Mouse (Mus musculus): ENCODE data around the gene Pum2.
"Not testable (repeated sequence)": the region's sequence is repeated elsewhere in the genome, so short reads cannot be mapped to it uniquely, and the experiment has no call there.

The Pum2 gene

DNA sequence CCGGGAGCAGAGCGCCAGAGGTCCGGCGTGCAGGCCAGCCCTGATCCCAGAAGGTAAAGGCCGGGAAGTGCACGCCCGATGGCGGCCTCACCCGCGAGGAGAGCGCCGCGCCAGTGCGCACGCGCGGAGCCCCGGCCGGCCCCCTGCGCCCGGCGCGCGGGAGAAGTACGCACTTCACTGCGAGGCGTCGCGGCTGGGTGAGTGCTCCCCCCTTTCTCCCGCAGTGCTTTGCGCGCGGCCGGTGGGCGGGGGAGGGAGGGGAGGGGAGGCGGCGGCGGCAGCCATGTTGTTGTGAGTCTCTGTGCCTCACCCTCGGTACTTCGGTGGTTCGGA, at the start of gene Pum2:
TSS of gene Pum2 (plus strand) at position 161 of the 333 bp plus-strand sequence.
- DNase-seq: peak; percentile 93

DNA sequence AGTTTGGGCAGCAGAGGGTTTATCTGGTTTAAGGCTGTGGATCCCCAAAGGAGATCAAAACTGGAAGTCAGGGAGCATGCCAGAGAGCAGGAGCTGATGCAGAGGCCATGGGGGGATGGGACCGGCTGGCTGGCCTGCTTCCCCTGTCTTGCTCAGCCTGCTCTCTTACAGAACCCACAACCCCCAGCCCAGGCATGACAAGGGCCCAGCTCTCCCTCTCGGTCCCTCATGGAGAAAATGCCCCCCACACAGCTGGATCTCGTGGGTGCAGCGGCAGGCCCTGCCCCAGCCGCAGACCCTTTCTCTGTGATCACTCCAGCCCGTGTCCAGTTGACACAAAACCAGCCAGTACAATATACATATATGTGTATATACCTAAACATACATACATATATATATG, 44.4 kb upstream of the Pum2 start:
- no peak for DNase-seq

DNA sequence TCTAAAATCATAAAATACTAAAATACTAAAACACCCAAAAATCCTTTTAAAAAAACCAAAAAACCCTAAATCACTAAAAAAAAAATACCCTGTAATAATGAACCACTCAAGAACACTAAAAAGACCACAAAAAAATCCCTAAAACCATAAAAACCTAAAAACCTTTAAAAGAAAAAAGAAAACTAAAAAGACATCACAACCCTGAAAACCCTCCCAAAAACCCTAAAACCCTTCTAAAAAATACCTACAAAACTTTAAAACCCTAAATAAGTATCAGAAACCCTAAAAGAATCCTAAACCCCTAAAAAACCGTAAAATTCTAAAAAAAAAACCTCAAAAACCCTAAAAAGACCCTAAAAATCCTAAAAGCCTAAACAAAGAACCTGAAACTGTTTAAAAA, 42.2 kb upstream of the Pum2 start:
- no peak for DNase-seq

DNA sequence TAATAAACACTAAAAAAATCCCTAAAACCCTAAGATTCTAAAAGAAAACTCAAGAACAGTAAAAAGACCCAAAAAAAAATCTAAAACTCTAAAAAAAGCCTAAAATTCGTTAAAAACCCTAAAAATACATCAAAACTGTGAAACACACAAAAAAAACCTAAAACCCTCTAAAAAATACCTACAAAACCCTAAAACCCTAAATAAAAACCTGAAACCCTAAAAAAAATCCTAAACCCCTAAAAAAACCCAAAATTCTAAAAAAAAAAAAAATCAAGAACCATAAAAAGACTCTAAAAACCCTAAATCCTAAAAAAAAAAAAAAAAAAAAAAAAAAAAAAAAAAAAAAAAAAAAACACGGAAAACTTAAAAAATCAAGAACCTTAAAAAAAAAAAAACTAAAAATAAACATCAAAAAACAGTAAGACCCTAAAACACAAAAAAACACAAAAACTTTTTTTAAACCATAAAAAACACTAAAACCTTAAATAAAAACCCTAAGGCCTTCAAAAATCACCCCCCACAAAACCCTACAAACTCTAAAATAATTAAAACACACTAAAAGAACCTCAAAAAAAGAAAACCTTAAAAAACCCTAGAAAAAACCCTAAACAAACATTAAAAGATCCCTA, 41.1 kb upstream of the Pum2 start:
- DNase-seq: no peak

DNA sequence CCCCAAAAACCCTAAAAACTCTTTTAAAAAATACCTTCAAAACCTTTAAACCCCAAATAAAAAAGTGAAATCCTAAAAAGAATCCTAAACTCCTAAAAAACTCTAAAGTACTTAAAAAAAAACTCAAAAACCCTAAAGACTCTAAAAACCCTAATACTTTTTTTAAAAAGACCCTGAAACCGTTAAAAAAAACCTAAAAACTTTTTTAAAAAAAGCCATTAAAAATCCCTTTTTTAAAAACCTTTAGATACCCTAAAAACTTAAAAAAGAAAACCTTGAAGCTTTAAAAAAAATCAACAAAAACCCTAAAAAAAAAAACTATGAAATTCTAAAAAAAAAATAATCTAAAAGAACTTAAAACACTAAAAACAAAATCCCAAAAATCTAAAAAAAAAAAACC, 39.6 kb upstream of the Pum2 start:
- DNase-seq: no peak

DNA sequence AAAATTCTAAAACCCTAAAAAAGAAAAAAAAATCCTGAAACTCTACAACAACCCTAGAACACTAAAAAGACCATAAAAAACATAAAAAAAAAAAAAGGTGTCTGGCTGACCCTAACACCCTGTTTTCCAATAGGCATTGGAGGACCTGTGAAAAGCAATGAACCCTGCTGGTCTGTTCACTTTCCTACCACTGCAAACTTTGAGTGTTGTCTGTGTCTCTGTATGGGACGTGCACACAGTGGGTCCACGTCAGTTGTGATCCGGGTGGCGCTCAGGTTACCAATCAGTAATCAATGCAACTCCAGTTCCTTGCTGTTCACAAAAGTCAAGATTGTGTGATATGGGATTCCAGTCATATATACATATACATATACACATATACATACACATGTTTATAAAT, 38.4 kb upstream of the Pum2 start:
- no peak for DNase-seq

DNA sequence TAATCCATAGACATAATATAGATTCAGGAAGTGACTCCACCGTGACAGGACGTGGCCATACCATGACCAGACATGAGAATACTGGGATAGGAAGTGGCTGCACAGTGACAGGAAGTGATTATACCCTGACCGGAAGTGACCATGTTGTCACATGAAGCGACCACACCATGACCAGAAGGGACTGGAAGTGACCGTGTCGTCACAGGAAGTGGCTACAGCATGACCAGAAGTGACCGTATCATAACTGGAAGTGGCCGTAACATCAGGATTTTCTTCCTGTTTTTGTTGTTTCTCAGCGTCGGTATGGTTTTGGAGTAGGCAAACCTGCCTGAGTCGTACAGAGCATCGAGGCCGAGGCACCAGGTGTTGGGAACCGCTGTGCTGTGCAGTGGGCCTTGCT, 37.0 kb upstream of the Pum2 start:
- DNase-seq: no peak

DNA sequence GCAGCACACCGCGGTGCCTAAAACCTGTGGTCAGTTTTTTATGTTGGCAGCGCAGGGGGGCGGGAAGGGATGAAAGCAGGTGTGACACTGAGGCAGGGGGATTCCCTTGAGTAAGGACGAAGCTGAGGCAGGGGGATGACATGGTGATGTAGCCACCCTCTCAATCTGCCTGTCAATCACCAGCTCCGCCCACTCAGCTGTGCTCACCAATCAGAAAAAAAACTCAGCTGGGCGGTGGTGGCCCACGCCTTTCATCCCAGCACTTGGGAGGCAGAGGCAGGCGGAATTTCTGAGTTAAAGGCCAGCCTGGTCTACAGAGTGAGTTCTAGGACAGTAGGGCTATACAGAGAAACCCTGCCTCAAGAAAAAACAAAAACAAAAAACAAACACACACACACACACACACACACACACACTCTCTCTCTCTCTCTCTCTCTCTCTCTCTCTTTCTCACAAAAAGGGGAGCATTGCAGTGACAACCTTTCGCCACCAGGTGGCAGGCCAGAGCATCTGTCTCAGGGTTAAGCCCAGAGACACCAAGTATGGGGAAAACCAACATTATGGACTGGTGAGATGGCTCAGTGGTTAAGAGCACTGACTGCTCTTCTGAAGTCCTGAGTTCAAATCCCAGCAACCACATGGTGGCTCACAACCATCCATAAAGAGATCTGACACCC, 35.4 kb upstream of the Pum2 start:
- peak; percentile 83 for DNase-seq

DNA sequence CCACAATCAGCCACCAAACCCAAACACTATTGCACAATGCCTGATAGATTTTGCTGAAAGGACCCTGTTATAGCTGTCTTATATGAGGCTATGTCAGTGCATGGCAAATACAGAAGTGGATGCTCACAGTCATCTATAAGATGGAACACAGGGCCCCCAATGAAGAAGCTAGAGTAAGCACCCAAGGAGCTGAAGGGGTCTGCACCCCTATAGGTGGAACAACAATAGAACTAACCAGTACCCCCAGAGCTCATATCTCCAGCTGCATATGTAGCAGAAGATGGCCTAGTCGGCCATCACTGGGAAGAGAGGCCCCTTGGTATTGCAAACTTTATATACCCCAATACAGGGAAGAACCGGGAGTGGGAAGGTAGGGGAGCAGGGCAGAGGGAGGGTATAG, 33.7 kb upstream of the Pum2 start:
- DNase-seq: not testable (repeated sequence)

DNA sequence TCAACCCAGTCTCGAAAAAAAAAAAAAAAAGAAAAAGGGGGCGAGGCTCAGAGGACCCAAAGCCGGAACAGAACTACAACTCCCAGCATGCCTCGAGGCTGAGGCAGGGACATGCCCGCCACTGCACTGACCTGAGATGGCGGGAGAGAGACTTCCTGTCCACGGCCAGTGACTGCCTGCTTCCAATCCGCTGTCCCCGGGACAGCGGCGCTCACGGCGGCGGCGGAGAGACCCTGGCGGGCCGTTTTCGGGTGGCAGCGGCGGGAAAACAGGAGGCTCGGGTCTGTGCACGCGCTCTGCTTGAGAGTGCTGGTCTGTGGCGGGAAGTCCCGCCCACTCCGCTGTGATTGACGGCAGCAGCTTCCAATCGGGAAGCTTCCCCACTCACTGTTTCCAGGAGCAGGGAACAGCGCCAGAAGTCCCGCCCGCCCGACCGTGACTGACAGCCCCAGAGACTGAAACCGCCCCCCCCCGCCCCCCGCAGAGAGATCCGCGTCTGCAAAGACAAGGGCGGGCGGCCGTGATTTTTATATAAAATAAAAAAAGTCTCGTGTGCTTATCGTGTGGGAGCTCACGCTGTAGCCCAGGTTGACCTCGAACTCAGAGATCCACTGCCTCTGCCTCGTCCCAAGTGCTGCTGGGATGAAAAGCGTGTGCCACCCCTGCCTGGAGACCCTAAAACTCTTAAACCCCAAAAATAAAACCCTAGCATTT, 33.1 kb upstream of the Pum2 start:
- DNase-seq: peak; percentile 99

DNA sequence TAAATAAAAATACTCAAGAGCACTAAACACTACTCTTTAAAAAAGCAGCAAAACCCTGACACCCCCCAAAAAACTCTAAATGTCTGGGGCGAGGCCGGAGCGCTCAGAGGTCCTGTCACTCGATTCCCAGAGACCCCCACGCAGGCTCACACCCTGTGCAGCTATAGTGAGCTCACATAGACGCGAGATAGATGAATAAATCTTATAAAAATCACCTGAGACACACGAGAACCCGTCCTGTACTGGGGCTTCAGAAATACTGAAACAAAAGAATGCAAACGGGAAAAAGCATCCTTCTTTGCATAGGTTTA, 32.6 kb upstream of the Pum2 start:
- no peak for DNase-seq

DNA sequence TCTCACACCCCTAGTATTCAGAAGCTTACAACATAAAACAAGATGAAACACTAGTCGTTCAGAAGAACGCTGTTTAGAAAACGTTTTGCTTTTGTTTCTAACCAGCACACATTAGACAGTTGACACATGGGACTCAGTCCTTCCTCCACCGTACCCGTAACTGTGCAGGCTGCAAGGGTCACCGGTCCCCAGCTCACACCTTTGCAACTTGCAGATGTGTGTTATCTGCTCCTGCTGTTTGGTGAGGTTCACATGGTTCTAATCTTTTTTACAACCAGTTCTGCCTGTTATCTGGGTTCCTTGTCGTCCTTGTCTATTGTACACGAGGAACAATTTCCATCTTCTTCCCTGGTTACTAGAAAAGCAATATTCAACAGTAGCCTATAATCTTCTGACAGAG, 25.7 kb upstream of the Pum2 start:
- DNase-seq: not testable (repeated sequence)

DNA sequence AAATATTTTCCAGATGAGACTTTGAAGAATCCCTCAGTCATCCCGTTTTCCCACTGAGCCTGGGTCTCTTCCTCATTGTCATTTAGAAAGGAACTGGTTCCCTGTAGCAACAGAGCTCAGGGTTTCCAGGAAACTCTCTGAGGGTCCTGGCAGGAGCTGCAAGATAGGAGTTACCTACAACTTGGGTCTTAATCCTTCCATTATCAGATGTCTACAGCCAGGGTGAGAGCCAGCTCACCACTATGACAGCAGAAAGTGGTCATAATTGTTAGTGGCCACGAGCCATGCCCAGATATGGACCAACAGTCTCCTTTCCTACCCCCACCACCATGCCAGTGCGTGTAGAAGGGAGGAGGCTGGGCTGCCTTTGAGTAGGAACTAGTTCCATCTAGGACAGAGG, 23.9 kb upstream of the Pum2 start:
- not testable (repeated sequence) for DNase-seq

DNA sequence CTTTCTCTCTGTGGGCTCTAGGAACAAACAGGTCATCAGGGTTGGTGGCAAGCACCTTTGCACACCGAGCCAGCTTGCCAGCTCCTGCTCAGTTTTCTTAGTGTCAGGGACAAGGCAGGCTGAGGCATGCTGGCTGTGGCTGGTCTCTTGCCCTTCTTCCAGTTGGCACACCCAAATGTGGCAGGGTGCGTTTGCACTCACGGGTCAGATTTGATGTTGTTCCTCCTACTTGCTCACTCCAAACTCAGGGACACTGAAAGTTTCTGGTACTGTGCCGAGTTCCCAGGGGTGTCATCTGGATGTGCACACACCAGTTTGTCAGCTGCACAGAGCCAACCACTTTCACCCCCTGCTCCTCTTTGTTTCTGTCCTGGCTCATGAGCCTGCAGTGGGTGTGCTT, 17.3 kb upstream of the Pum2 start:
- no peak for DNase-seq

DNA sequence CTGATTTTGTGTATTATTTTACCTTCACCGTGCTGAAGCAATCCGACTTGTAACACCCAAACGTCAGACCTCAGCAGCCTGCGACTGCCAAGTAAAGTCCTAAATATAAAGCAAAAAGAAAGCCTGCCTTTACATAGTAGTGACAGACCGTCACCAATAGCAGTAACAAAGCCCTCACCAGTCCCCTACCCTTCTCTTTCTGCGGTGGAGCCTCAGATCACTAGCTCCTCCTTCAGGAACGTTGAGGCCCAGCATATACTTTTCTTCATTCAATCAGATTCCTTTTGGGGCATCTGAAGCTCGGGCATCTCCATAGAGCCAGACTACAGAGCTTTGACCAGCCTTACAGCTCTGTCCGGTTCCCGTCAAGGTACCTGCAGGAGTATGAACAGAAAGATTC, 16.8 kb upstream of the Pum2 start:
- no peak for DNase-seq

DNA sequence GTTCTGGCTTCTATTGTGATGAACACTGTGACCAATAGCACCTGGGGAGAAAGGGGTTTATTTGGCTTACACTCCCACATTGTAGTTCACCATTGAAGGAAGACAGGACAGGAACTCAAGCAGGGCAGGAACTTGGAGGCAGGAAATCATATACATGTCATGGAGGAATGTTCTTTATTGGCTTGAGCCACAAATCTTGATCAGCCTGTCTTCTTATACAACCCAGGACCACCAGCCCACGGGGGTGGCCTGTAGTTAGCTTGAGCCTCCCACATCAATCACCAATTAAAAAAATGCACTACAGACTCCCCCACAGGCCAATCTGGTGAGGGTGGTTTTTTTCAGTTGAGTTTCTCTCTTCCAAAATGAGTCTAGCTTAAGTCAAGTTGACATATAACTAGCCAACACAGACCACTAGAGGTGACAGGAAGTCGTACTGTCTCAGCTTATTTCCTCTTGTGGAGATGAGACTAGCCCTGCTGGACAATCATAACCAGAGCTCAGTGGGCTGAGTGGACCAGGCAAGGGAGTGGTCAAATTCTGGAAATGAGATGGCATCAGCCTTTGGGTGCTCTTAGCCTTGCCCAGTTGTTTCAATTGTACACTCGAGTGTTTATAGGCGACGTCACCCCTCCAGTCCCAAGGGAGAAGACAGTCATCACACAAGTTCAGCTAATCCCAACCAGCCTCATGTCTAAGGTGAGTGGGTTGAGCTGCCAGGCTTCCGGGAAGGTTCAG, 16.1 kb upstream of the Pum2 start:
- DNase-seq: no peak

DNA sequence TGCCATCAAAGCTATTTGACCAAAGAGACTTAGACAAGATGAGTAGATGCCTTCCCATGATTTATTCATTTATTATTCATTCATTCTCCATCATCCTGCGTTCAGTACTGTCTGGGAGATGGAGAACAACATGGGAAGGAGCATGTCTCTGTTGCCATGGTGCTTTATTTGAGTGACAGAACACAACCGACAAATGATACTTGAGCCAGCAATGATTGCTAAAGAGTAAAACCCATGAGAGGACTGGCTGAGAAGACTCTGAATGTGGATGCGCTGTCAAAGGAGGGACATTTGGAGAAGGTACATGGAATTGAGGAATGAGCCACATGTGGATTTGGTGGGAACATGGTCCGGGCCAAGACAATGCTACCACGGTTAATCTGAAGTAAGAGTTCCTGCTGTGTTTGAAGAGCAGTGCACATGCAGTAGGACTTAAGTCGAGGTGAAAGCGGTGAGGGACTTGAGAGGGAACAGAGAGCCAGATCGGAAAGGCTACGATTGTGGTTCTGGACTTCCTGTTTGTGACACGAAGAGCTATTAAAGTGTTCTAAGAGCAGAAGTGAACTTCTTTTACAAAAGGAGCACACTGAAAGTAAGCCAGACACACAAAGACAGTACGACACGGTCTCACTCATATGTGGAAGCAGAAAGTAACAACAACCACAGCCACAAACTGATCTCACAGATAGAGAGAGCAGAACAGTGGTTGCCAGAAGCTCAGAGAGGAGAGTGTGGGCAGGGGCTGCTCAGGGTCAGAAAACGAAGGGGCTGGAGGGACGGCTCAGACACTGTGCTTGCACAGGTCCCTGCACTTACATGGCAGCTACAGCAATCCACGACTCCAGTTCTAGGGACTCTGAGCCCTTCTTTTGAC, 14.3 kb upstream of the Pum2 start:
- DNase-seq: no peak

DNA sequence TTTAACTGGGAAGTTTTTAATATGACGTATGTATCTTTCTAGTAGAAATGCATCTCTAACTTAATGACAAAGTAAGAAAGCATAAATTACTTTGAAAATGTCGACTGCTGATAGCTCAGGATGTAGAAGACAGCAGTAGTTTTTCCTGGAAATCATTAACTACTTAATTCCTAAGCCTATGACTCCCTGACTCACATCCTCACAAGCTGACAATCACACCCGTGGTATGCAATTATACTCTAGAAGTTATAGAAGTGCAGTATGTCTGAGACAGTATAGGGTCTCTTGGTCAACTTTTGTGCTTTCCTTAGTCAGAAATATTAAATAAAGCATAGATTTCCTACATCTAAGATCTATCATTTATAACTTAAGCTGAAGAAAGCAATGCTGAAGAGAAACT, 12.2 kb upstream of the Pum2 start:
- DNase-seq: no peak

DNA sequence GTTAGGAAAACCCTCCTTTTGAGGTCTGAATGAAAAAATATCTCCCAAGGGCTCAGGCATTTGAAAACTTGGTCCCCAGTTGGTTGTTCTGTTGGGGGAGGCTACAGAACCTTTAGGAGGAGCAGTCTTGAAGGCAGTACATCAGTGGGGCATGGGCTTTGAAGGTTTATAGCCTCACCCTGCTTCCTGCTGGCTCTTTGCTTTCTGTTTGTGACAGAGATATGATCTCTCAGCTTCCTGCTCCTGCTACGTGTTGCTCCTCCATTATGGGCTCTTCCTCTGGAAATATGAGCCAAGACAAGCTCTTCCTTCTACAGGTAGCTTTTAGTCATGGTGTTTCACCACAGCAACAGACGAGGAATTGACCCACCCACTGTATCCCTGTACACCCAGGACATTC, 11.8 kb upstream of the Pum2 start:
- no peak for DNase-seq

DNA sequence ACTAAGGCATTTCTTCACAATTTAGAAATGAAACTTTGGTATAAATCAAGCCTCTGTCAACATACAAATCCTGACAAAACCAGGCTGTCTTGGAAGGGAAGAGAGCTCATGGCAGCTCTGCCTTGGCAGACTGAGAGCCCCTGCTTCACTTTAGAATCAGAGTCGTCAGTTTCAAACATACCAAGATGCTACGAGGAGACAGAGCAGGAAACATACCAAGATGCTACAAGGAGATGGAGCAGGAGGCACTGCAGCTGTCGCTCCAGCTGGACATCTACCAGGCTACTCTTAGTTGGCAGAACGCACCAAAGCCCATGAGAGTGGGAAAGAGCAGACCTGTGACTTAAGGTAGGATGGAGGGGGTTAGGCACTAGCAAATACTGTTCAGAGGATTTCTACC, 11.2 kb upstream of the Pum2 start:
- no peak for DNase-seq

DNA sequence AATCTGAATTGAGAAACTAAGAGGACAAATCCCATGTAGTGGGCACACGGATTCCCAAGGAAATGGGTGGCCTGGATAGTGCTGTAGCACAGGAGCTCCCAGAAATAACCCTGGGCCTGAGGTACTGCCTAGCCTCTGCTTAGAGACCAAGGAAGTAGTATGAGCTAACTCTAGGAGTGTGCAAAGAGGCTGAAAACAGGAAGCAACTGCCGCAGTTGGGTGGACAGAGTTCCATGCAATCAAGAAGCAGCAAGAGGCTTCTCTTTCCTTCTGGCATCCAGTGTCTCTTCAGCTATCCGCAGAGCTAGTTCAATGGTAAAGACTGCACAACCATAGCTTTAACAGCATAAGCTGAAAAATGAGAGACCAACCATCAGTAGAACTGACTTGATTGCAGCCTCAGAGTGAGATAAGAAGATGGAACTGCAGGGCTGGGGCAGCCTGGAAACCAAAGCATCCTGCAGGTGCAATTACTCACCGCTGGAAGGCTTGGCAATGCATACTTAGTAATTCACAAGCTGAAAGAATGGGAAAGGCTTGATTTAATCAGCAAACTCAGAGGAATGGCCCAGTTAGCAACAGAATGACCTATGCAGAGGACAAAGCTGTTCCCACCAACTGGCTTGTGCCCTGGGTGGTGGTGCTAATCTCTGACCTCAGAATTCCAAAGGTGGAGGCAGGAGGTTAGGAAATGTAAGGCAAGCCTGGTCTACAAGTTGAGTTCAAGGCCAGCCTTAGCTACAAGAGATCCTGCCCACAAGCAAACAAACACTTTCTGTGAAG, 6.3 kb upstream of the Pum2 start:
- DNase-seq: no peak

DNA sequence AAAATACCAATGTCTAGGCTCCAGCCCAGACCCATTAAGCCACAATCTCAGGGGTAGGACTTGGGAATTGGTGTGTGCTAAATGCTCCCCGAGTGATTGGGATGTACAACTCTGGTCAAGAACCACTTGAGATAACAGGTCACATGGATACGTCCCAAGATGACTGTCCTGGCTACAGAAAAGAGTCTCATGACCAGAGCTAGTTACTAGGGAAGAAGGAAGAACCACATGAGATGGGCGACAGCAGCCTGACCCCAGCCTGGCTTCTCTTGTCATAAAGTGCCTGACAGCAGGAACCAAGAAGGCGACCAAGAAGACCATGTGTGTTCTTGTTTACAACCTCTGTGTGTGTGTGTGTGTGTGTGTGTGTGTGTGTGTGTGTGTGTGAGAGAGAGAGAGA, 4.5 kb upstream of the Pum2 start:
- DNase-seq: no peak

Data from lung, postnatal 14 days (tissue).